Mouse (Mus musculus) gastrocnemius, adult 18-20 months (tissue): ENCODE data around the gene Dstn. TPM values are rescaled to one million over a fixed set of nuclear protein-coding genes. Genes with fewer than 3 reads are reported as not detected.

ENCODE experiments used
- DNase-seq: peaks from one replicate; pipeline ENCODE4 v3.0.0; 2021; ENCODE audit warnings: low spot score
- long read RNA-seq, 2 experiments: library from polyadenylated mRNA; stranded (forward); transcript quantifications; one replicate each; pipeline ENCODE4 v2.0.0; 2021
- total RNA-seq, 2 experiments: library from RNA; stranded (reverse); gene quantifications; 2 replicates each; pipeline ENCODE4 v1.2.3; 2021

Dstn gene
- 10 to 100 TPM; 22.0 to 27.3 TPM for total RNA-seq
- long read RNA-seq, experiment 1, transcript Dstn-201 (4 exons, 1,911 nt) = major isoform, 18 of 26 reads
- long read RNA-seq, experiment 1, partial matches to known transcripts = 0 of 26 reads
- long read RNA-seq, experiment 1, other reads (novel, unspliced or antisense) = 8 of 26 reads
- long read RNA-seq, experiment 2, transcript Dstn-201 (4 exons, 1,911 nt) = major isoform, 15 of 24 reads
- long read RNA-seq, experiment 2, partial matches to known transcripts = 1 of 24 reads
- long read RNA-seq, experiment 2, other reads (novel, unspliced or antisense) = 8 of 24 reads

- DNase-seq = peak; percentile 98
These were observed at the start of gene Dstn for GRCm38 (mm10) chr2:143914760-143915599. TSS of gene Dstn (plus strand) at chr2:143915320.

- peak; percentile 81 for DNase-seq
These were observed 47.8 kb upstream of the Dstn start for GRCm38 (mm10) chr2:143867326-143867725.

GRCm38 (mm10) chr2:143870936-143871688, 44.0 kb upstream of the Dstn start:
- no peak for DNase-seq

GRCm38 (mm10) chr2:143876026-143876425, 39.1 kb upstream of the Dstn start:
- no peak for DNase-seq

- no peak for DNase-seq
These were observed 38.0 kb upstream of the Dstn start for GRCm38 (mm10) chr2:143876929-143877632.

GRCm38 (mm10) chr2:143879311-143879710, 35.8 kb upstream of the Dstn start:
- no peak for DNase-seq

GRCm38 (mm10) chr2:143882002-143882401, 33.1 kb upstream of the Dstn start:
- no peak for DNase-seq

GRCm38 (mm10) chr2:143882606-143883288, 32.4 kb upstream of the Dstn start:
- DNase-seq = no peak

- DNase-seq = no peak
These were observed 25.8 kb upstream of the Dstn start for GRCm38 (mm10) chr2:143889131-143889859.

- no peak for DNase-seq
These were observed 25.2 kb upstream of the Dstn start for GRCm38 (mm10) chr2:143889860-143890433.

GRCm38 (mm10) chr2:143891302-143892048, 23.6 kb upstream of the Dstn start:
- no peak for DNase-seq

GRCm38 (mm10) chr2:143899470-143900220, 15.5 kb upstream of the Dstn start:
- no peak for DNase-seq

GRCm38 (mm10) chr2:143900821-143901351, 14.2 kb upstream of the Dstn start:
- no peak for DNase-seq

GRCm38 (mm10) chr2:143903376-143904045, 11.6 kb upstream of the Dstn start:
- DNase-seq = peak; percentile 24

GRCm38 (mm10) chr2:143904896-143905295, 10.2 kb upstream of the Dstn start:
- DNase-seq = no peak

- no peak for DNase-seq
These were observed 5.9 kb upstream of the Dstn start for GRCm38 (mm10) chr2:143909230-143909629.

GRCm38 (mm10) chr2:143912199-143912598, 2.9 kb upstream of the Dstn start:
- no peak for DNase-seq
